Mouse (Mus musculus) gastrocnemius, postnatal 10 days (tissue): Measurements from ENCODE around the gene Zmiz1. TPM values are rescaled to one million over a fixed set of nuclear protein-coding genes. Genes with fewer than 3 reads are reported as not detected.

Source experiments
- DNase-seq: peaks from one replicate; pipeline ENCODE4 v3.0.0; 2021; ENCODE audit warnings: mixed read lengths
- total RNA-seq, 2 experiments: library from RNA; stranded (reverse); gene quantifications; 2 replicates each; pipeline ENCODE4 v1.2.3; 2021

Zmiz1 gene
- total RNA-seq, 2 experiments from 2014 or later: 31.6 to 43.8 TPM

- peak; percentile 46 for DNase-seq
Measured at GRCm38 (mm10) chr14:25513496-25513895, 54.5 kb downstream of the Zmiz1 start.

GRCm38 (mm10) chr14:25514943-25515512, 56.0 kb downstream of the Zmiz1 start:
- no peak for DNase-seq

- DNase-seq: no peak
Measured at GRCm38 (mm10) chr14:25515924-25516323, 56.9 kb downstream of the Zmiz1 start.

GRCm38 (mm10) chr14:25516640-25517591, 57.9 kb downstream of the Zmiz1 start:
- peak; percentile 49 for DNase-seq

- DNase-seq: no peak
Measured at GRCm38 (mm10) chr14:25518645-25519044, 59.7 kb downstream of the Zmiz1 start.

- peak; percentile 37 for DNase-seq
Measured at GRCm38 (mm10) chr14:25519656-25520055, 60.7 kb downstream of the Zmiz1 start.

DNA sequence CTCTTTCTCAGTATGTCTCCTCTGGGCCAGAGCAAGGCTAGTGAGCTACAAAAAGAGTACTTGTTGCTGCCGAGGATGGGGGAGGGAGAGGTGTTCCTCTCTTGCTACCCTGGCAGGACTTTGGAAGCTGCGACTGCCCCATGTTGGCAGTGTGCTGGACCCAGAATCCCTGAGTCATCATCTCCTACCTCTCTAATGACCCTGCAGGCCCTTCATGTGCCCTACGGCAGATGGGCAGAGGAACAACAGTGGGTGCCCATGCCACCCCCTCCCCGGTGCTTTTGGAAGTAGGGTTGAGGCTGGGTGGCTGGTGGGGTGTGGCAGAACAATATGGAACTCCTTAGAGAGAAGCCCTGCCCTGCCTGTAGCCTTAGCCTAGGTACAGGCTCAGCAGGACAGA, 61.6 kb downstream of the Zmiz1 start:
- DNase-seq: no peak

GRCm38 (mm10) chr14:25520991-25521390, 62.0 kb downstream of the Zmiz1 start:
- no peak for DNase-seq

- DNase-seq: no peak
Measured at GRCm38 (mm10) chr14:25521500-25521899, 62.5 kb downstream of the Zmiz1 start.

DNA sequence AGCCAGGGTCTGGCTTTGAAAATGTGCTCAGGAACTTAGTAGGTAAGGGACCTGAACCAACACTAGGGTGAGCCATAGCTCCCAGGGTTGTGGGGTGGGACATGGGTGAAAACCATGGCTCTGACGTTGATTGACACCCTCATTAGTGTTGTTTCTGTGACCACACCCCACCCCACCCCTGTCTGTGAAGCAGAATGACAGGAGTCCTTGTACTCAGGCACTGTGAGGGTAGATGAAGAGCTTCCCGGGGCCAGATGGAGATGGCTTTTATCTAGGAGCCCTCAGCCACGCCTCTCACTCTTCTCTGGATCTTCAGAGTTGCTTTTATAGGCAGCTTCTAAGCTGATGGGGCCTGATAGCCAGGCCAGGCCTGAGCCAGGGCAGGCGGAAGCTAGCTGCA, 63.4 kb downstream of the Zmiz1 start:
- no peak for DNase-seq

GRCm38 (mm10) chr14:25523230-25524110, 64.5 kb downstream of the Zmiz1 start:
- DNase-seq: no peak

- no peak for DNase-seq
Measured at GRCm38 (mm10) chr14:25524111-25524495, 65.1 kb downstream of the Zmiz1 start.

GRCm38 (mm10) chr14:25524884-25525283, 65.9 kb downstream of the Zmiz1 start:
- no peak for DNase-seq

DNA sequence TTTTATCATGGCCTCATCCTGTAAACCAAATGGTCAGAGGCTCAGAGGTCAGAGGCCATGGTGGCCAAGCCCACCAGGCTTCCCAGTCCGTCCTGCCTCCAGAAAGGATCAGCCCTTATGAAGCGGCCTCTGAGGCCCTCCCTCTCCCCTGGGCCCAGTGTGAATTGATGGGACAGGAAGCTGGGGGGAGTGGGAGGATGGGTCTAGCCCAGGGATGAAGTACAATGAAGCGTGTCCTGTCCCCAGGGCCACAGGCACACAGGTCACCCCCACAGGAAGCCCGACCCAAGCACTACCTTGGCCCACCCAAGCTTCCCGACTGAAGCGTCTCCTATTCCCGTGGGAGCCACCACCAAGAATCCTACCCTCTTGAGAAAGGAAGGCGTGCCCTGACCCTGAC, 66.7 kb downstream of the Zmiz1 start:
- no peak for DNase-seq

DNA sequence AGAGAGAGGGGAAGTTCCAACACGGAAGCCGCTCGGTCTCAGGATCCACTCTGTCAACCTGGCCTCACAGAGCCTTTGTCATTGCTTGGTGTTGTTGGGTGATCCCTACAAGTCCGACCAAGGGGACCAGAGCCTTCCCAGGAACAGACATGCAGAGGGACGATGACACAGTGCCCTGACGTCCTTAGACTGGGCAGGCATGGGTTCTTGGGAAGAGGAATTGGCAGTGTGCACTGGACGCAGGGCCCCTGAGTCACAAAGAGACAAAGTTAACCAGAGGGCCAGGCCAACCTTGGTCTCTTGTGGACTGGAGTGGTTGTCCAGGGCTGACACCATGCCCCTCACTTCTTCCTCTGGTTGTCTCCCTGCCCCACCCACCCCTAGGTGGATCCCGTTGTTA, 67.9 kb downstream of the Zmiz1 start:
- DNase-seq: no peak

GRCm38 (mm10) chr14:25527321-25527720, 68.3 kb downstream of the Zmiz1 start:
- DNase-seq: no peak

DNA sequence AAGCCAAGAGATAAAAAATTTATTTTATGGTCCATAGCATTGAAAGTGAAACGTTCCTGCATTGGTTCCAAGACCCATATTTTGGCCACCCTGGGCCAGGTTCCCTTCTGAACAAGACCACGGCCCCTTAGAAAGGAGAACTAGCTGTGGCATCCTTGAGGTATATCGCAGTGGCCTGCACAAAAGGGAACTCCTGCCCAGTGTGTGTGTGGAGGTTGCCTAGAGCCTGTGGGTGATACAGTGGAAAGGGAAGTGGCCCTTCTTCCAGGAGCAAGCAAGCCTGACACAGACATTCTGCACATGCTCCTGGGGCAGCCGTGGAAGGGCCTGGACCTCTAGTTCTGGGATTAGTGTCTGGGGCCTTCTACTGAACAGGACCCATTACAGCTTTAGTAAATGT, 71.4 kb downstream of the Zmiz1 start:
- no peak for DNase-seq

GRCm38 (mm10) chr14:25530815-25531214, 71.8 kb downstream of the Zmiz1 start:
- no peak for DNase-seq

GRCm38 (mm10) chr14:25533010-25533409, 74.0 kb downstream of the Zmiz1 start:
- no peak for DNase-seq

DNA sequence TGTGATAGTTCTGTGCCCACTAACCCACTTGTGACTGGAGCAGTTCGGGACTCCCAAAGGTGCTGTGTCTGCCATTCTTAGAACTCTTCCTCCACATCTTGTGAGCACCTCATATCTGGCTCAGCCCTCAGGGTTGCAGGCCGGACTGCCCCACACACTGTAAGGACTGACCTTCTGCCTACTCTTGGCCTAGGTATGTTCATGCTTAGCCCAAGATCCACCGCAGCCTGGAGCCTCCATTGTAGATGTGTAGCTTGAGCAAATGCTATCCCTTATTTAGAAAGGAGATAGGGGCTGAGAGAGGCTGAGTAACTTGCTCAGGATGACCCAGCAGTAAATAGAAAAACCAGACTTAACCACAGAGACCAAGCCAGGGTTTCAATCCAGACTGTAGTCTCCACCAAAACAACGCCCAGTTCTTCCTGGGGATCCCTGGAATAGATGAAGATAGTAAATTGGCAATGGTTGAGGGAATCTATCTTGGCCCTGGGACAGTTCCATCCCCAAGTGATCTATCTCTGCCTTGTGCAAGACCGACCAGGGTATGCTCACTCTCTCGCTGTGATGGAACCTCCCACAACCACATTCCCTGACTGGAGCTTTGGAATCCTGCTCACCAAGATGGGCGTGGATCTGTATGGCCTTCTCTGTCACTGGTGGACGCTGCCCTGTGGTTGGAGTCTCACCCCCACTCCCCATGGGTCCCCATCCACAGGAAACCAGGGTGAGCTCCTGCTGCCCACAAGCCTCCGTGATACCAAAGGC, 74.8 kb downstream of the Zmiz1 start:
- DNase-seq: no peak

DNA sequence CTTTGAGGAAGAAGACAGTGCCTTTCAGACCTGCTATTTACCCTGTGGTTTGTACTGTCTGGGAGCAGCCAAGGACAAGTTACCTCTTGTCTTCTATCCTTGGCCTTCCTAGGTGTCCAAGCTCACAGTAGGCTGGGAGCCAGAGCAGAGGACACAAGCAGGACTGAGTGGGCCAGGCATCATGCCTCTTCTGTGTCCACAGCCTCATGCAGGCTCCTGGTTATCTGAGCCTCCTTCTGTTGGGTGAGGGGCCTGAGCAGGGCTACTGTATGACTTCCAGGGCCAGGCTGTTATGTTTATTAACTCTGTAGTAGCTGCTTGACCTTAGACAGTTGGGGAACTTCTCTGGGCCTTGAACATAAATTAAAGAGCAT, 75.4 kb downstream of the Zmiz1 start:
- no peak for DNase-seq
